Mouse (Mus musculus): ENCODE results near the gene Isca1. TPM values are rescaled to one million over a fixed set of nuclear protein-coding genes. Genes with fewer than 3 reads are reported as not detected.
"Not testable (repeated sequence)": the region's sequence is repeated elsewhere in the genome, so short reads cannot be mapped to it uniquely, and the experiment has no call there.

The Isca1 gene
- polyA plus RNA-seq, 1 experiment, result 80.3 TPM

DNA sequence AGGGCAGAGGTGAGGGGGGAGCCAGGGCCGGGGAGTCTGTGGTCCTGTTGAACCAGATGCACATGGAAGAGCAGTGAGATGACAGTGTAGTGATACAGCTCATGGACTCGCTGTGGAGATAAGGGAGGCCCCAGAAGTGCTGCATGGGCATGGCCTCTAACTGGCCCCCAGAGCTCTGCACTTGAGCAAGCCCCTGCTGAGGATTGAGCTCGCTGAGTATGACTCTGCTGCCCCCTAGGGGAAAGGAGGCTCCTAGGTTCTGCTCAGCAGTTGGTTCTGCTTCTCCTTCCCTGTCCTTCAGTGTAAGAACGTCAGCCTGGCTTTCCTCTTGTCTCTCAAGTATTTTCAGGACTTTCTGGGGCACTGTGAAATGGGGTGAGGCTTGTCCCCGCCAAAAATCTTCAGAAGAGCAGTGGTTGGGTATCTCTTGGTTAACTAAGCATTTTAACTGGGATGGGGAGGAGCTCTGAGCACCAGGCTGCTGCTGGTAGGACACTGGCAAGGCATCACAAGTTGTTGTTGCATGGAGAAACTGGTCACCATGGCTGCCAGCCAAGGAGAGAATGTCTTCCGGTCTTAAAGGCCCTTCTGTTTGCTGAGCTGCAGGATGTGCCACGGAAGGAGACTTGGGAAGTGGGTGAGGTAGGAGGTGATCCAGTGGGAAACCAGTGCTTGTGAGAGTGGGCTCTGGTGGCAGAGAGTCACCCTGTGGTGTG, 41.1 kb downstream of the Isca1 start:
- H3K4me1 ChIP-seq (replicated peaks; ENCODE audit: control insufficient read depth, insufficient read depth, low read length), result no peaks in the 10 kb centered on the region
- peak; percentile 77 for DNase-seq
- no peaks in the 10 kb centered on the region for H3K27me3 ChIP-seq (ENCODE audit: control insufficient read depth, insufficient read depth, low read length)
- no peak overlapping the region for H3K4me3 ChIP-seq (ENCODE audit: control insufficient read depth, insufficient read depth, low read length)
- TF ChIP-seq CTCF (IDR thresholded peaks at IDR 0.05; ENCODE audit: borderline replicate concordance, control insufficient read depth, extremely low read depth, insufficient read depth, low read length, poor library complexity) (peak; percentile 68; the same call in 1 of the 2 replicates), POLR2A (IDR thresholded peaks at IDR 0.05; ENCODE audit: control insufficient read depth, extremely low read depth, insufficient read depth, low read length, poor library complexity) (no peak)
- H3K36me3 ChIP-seq (ENCODE audit: control insufficient read depth, insufficient read depth, low read length), result no peaks in the 10 kb centered on the region
- H3K27ac ChIP-seq (ENCODE audit: control insufficient read depth, insufficient read depth, low read length), result no peak overlapping the region
- WGBS, result 28% methylated on average over 7 of the region's 7 CpGs

DNA sequence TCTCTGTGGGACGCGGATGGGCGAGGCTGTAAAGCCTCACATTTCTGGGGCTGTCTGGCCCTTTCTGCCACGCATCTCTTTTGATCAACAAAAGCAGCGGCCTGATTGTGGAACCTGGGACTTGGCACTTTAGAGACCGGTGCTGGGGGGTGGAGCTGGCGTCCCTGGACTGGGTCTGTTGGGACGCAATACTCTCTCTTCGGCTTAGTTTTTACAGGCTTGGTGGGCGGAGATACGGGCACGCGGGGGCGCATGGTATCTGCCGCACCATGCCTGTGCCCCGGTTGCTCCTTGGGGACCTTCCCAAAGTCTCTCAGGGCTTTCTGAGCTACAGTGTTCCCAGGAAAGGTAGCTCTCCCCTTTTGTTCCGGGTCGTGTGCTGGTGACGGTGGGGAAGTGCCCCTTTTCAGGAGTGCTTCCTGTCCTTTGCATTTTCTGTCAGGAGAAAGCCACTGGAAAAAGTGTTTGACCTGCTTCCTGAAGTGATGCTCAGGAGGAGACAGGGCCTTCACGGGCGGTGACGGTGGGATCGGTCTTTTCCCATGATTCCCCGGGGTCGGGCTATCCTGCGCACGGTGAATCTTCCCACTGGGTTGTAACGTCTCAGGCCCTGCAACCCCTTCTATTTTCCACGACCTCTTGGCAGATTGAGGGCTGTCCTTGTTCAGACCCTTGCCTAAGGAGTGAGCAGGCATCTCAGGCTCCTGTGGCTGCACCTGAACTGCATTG, 43.3 kb downstream of the Isca1 start:
- Histone ChIP-seq H3K4me3 (ENCODE audit: control insufficient read depth, insufficient read depth, low read length) (no peak overlapping the region), H3K27me3 (ENCODE audit: control insufficient read depth, insufficient read depth, low read length) (no peaks in the 10 kb centered on the region), H3K4me1 (replicated peaks; ENCODE audit: control insufficient read depth, insufficient read depth, low read length) (no peaks in the 10 kb centered on the region), H3K36me3 (ENCODE audit: control insufficient read depth, insufficient read depth, low read length) (no peaks in the 10 kb centered on the region), H3K27ac (ENCODE audit: control insufficient read depth, insufficient read depth, low read length) (no peak overlapping the region)
- TF ChIP-seq POLR2A (IDR thresholded peaks at IDR 0.05; ENCODE audit: control insufficient read depth, extremely low read depth, insufficient read depth, low read length, poor library complexity) (no peak), CTCF (IDR thresholded peaks at IDR 0.05; ENCODE audit: borderline replicate concordance, control insufficient read depth, extremely low read depth, insufficient read depth, low read length, poor library complexity) (no peak)
- DNase-seq, result no peak
- 50% methylated on average over 29 of the region's 29 CpGs for WGBS

- WGBS, result 95% methylated on average over 1 of the region's 1 CpGs
- not testable (repeated sequence) for H3K4me1 ChIP-seq (replicated peaks; ENCODE audit: control insufficient read depth, insufficient read depth, low read length); H3K27ac ChIP-seq (ENCODE audit: control insufficient read depth, insufficient read depth, low read length); DNase-seq; H3K36me3 ChIP-seq (ENCODE audit: control insufficient read depth, insufficient read depth, low read length); H3K27me3 ChIP-seq (ENCODE audit: control insufficient read depth, insufficient read depth, low read length); H3K4me3 ChIP-seq (ENCODE audit: control insufficient read depth, insufficient read depth, low read length)
Observed at GRCm38 (mm10) chr13:59722089-59722488, 47.5 kb downstream of the Isca1 start.

GRCm38 (mm10) chr13:59719475-59719874, 50.1 kb downstream of the Isca1 start:
- no peak for DNase-seq
- Histone ChIP-seq H3K27ac (ENCODE audit: control insufficient read depth, insufficient read depth, low read length) (no peak overlapping the region), H3K4me1 (replicated peaks; ENCODE audit: control insufficient read depth, insufficient read depth, low read length) (no peaks in the 10 kb centered on the region), H3K36me3 (ENCODE audit: control insufficient read depth, insufficient read depth, low read length) (no peaks in the 10 kb centered on the region), H3K27me3 (ENCODE audit: control insufficient read depth, insufficient read depth, low read length) (no peaks in the 10 kb centered on the region), H3K4me3 (ENCODE audit: control insufficient read depth, insufficient read depth, low read length) (no peak overlapping the region)
- TF ChIP-seq CTCF (IDR thresholded peaks at IDR 0.05; ENCODE audit: borderline replicate concordance, control insufficient read depth, extremely low read depth, insufficient read depth, low read length, poor library complexity) (no peak), POLR2A (IDR thresholded peaks at IDR 0.05; ENCODE audit: control insufficient read depth, extremely low read depth, insufficient read depth, low read length, poor library complexity) (no peak)
- 93% methylated on average over 1 of the region's 1 CpGs for WGBS

GRCm38 (mm10) chr13:59718857-59719440, 50.7 kb downstream of the Isca1 start:
- not testable (repeated sequence) for H3K27ac ChIP-seq (ENCODE audit: control insufficient read depth, insufficient read depth, low read length); DNase-seq
- WGBS, result 20% methylated on average over 6 of the region's 6 CpGs

DNA sequence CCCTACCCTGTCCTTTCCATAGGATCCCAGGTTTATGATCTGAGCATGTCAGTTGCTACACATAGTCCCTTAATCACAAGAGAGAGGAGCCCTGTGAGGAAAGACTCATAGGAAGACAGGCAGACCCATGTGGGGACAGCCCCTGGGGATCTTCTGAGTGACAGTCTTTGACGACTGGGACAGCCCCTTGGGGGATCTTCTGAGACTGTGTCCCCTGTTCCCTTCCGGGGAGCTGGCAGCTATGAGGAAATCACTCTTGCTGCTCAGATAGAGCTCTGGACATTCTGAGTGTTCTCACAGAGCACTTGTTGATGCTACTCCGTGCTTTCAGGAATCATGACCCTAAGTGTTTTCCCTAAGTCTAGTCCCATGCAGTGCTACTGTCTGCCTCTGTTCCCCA, 55.9 kb downstream of the Isca1 start:
- DNase-seq, result no peak
- H3K36me3 ChIP-seq (ENCODE audit: control insufficient read depth, insufficient read depth, low read length), result no peaks in the 10 kb centered on the region
- WGBS, result 68% methylated on average over 3 of the region's 3 CpGs
- H3K27me3 ChIP-seq (ENCODE audit: control insufficient read depth, insufficient read depth, low read length), result no peaks in the 10 kb centered on the region
- H3K4me3 ChIP-seq (ENCODE audit: control insufficient read depth, insufficient read depth, low read length), result no peak overlapping the region
- no peaks in the 10 kb centered on the region for H3K4me1 ChIP-seq (replicated peaks; ENCODE audit: control insufficient read depth, insufficient read depth, low read length)
- no peak overlapping the region for H3K27ac ChIP-seq (ENCODE audit: control insufficient read depth, insufficient read depth, low read length)
- no peak for TF ChIP-seq CTCF (IDR thresholded peaks at IDR 0.05; ENCODE audit: borderline replicate concordance, control insufficient read depth, extremely low read depth, insufficient read depth, low read length, poor library complexity)
- no peak for TF ChIP-seq POLR2A (IDR thresholded peaks at IDR 0.05; ENCODE audit: control insufficient read depth, extremely low read depth, insufficient read depth, low read length, poor library complexity)

More at GRCm38 (mm10) chr13:59718857-59719440, 50.7 kb downstream of the Isca1 start:
- H3K4me3 ChIP-seq (ENCODE audit: control insufficient read depth, insufficient read depth, low read length); H3K36me3 ChIP-seq (ENCODE audit: control insufficient read depth, insufficient read depth, low read length); H3K27me3 ChIP-seq (ENCODE audit: control insufficient read depth, insufficient read depth, low read length); H3K4me1 ChIP-seq (replicated peaks; ENCODE audit: control insufficient read depth, insufficient read depth, low read length): not testable (repeated sequence)

GRCm38 (mm10) chr13:59711984-59712383, 57.6 kb downstream of the Isca1 start, which contains the start of gene Spata31d1b:
TSS of gene Spata31d1b (plus strand) at chr13:59712284.
- not testable (repeated sequence) for DNase-seq; H3K4me1 ChIP-seq (replicated peaks; ENCODE audit: control insufficient read depth, insufficient read depth, low read length); H3K4me3 ChIP-seq (ENCODE audit: control insufficient read depth, insufficient read depth, low read length); H3K27ac ChIP-seq (ENCODE audit: control insufficient read depth, insufficient read depth, low read length); H3K36me3 ChIP-seq (ENCODE audit: control insufficient read depth, insufficient read depth, low read length); H3K27me3 ChIP-seq (ENCODE audit: control insufficient read depth, insufficient read depth, low read length)
- WGBS, result 77% methylated on average over 3 of the region's 3 CpGs

Measured in thymus, adult 2 months (tissue).